8 mouse cellular contexts compared by ENCODE assay signal in the genomic region with DNA sequence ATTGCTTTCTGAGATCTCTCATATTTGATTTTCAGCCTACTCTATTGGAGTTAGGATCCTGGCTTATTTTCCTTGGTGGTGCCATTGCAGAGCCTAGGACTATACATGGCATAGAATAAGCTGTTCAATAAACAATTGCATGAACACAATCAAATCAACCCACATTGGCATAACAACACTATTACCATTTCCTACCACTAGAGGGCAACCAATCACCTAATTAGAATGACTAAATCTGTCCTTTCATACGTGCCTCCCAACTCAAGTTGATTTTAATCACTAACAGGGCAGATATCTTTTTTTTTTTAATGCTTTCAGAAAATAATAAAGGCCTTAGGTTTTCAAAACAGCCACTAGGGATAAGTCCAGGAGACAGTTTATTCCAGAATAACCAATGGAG.
DNase-seq lines count a peak whose midpoint lies in the region; ATAC-seq and TF ChIP-seq lines count a peak whose summit lies in the region.

No protein-coding gene starts in this region.

- H3K4me3 ChIP-seq in left cerebral cortex, adult 2 months: no peak overlapping the region

- no peak overlapping the region for H3K27ac ChIP-seq in left cerebral cortex, adult 2 months

- intact Hi-C loops in left cerebral cortex, adult 2 months (cut with DNase I): loop anchor here (1.0 to 2.0 kb wide), 3 partner anchors 76 to 614 kb away; a partner anchor contains a TSS
- intact Hi-C loops in left cerebral cortex, postnatal 36 days (cut with DNase I): loop anchor here (2.0 to 5.0 kb wide), 4 partner anchors 57 to 620 kb away; a partner anchor contains a TSS

- TF ChIP-seq CTCF in left cerebral cortex, adult 2 months (IDR thresholded peaks at IDR 0.05): peak; percentile 88

- DNase-seq in cerebellum, adult 11 months: peak; percentile 7
- DNase-seq in left cerebral cortex, adult 2 months (ENCODE audit: extremely low spot score in 1 of 2, low spot score in 2 of 2): no peak
- no peak for DNase-seq in left cerebral cortex, postnatal 36 days (ENCODE audit: low spot score in 2 of 2)
- peak; percentile 45 for DNase-seq in c-Kit-positive CD71-negative TER-119-negative erythroid progenitor cells, embryonic 14.5 days (ENCODE audit: low read depth)
- DNase-seq in retina, postnatal 1 day: peak; percentile 79
- no peak for DNase-seq in urinary bladder, postnatal 4 days (ENCODE audit: low spot score in 2 of 2)

- no peak for ATAC-seq in cerebellum, adult (ENCODE audit: insufficient number of reproducible peaks, low FRiP score, low TSS enrichment)
- peak; percentile 46 for ATAC-seq in inflammation-experienced regulatory T-cells, adult 6 months

Comparison
In these comparisons a context has a peak if more than half of its experiments do, and no peak if none do; other contexts are left out.
1. DNase-seq: peak in cerebellum, adult 11 months (single experiment), c-Kit-positive CD71-negative TER-119-negative erythroid progenitor cells, embryonic 14.5 days (single experiment) and retina, postnatal 1 day (single experiment); none in left cerebral cortex, adult 2 months (0 of 2), left cerebral cortex, postnatal 36 days (0 of 2) and urinary bladder, postnatal 4 days (0 of 2).